Mouse (Mus musculus): Measurements from ENCODE around the gene Ubl7. TPM values are rescaled to one million over a fixed set of nuclear protein-coding genes. Genes with fewer than 3 reads are reported as not detected.

Ubl7 gene
- polyA plus RNA-seq, 1 experiment from 2014 or later = 181 TPM

DNA sequence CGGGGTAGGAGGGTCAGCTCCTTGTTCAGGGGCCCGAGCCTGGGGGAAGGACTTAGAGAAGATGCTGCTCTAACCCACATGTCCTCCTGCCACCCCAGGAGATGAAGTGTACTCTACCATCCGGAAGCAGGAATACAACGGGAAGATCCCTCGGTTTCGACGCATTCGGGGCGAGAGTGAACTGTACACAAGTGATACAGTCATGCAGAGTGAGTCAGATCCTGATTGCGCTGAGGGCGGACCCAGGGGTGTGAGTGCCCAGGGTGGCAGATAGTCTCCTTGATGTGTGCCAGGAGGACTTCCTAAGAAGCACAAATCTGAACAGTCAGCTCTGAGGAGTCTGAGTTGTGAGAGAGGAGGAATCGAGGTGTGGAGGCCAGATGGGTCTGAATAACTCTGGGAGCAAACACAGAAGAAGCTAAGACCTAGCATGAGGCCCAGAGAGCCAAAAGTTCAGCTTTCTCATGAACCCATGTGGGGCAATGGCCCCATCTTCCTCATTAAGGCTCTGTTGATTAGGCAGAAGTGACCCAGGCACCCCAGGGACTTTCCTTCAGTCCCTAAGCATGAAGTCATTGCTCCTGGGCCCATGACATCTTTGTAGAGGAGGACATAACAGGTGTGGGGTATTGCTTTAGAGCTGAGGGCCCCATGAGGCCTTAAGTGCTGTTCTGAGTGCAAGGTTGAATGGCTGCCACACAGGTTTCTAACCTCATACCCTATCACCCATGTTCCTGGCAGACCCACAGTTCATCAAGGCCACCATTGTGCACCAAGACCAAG, 44.4 kb downstream of the Ubl7 start:
- Histone ChIP-seq H3K4me2 (no peak overlapping the region), H3K36me3 (replicated peaks) (peaks cover 13% of the 10 kb centered on the region; the same call in 1 of the 2 replicates), H3K27me3 (replicated peaks) (no peaks in the 10 kb centered on the region), H3K4me1 (peaks cover 17% of the 10 kb centered on the region), H3K9ac (no peak overlapping the region), H3K27ac (no peak overlapping the region), H3K4me3 (no peak overlapping the region), H3K9me3 (no peaks in the 10 kb centered on the region)
- WGBS = 89% methylated on average over 12 of the region's 12 CpGs
- no peak for ATAC-seq (replicated peaks)

DNA sequence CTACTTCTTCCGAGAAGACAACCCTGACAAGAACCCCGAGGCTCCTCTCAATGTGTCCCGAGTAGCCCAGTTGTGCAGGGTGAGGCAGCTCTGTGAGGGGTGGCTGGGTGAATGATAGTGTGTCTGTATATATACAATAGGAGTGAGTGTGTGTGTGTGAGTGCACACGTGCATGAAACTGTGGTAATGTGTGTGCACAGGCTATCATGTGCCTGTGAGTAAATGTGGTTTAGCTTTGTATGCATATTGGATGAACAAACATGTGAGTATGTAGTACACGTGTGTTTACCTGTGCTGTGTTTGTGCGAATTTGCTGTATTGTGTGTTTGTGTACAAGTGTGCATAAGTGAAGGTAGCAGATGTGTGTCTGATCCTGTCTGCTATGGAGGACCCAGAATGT, 45.0 kb downstream of the Ubl7 start:
- Histone ChIP-seq H3K9ac (no peak overlapping the region), H3K4me1 (peaks cover 11% of the 10 kb centered on the region; the same call in 1 of the 2 replicates), H3K9me3 (no peaks in the 10 kb centered on the region), H3K27ac (no peak overlapping the region), H3K27me3 (replicated peaks) (no peaks in the 10 kb centered on the region), H3K4me2 (no peak overlapping the region), H3K36me3 (replicated peaks) (peaks cover 17% of the 10 kb centered on the region; the same call in 1 of the 2 replicates), H3K4me3 (no peak overlapping the region)
- no peak for ATAC-seq (replicated peaks)
- 89% methylated on average over 6 of the region's 6 CpGs for WGBS

DNA sequence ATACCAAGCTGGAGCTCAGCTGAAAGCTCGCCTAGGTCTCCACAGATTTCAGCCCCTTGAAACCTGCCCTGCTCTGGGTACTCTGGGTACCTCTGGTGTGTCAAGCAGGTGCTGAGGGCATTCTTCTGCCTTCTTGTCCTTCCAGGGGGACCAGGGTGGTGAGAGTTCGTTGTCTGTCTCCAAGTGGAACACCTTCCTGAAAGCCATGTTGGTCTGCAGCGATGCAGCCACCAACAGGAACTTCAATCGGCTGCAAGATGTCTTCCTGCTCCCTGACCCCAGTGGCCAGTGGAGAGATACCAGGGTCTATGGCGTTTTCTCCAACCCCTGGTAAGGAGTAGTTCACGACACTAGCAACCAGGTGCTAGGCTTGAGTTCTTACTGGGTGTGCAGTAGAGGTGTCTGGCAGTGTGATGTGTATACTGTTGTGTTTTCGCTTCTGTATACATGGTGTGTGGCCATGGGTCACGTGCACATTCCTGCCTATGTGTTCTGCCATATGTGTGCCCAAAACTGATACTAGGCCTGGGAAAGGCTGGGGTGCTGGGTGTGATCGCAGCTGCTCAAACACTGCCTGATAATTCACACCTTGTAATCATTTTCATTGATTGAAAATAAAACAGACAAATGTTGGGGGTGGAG, 45.5 kb downstream of the Ubl7 start:
- H3K27ac ChIP-seq = no peak overlapping the region
- H3K4me1 ChIP-seq = peaks cover 7% of the 10 kb centered on the region; the same call in 1 of the 2 replicates
- H3K9me3 ChIP-seq = no peaks in the 10 kb centered on the region
- no peak for ATAC-seq (replicated peaks)
- no peak overlapping the region for H3K4me3 ChIP-seq
- WGBS = 88% methylated on average over 9 of the region's 9 CpGs
- peaks cover 22% of the 10 kb centered on the region; the same call in 1 of the 2 replicates for H3K36me3 ChIP-seq (replicated peaks)
- no peak overlapping the region for H3K4me2 ChIP-seq
- H3K9ac ChIP-seq = no peak overlapping the region
- H3K27me3 ChIP-seq (replicated peaks) = no peaks in the 10 kb centered on the region

DNA sequence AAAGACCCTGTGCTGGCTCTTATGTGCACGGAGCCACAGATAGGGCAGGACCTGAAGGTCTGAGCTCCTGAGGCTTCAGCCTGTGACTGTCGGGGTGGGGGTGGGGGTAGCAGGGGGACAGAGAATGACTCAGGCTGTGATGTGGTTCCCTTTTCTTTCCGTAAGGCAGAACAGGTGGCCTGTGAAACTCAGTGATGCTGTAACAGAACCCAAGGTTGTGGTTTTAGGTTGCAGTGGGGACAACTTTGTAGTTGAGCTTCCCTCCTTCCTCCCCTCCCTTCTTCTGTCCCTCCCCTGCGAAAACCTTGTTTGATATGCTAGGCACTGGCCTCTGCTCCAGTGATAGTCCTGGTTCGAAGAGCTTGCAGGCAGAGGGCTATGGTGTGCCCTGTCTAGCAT, 46.1 kb downstream of the Ubl7 start:
- Histone ChIP-seq H3K36me3 (replicated peaks) (peaks cover 24% of the 10 kb centered on the region; the same call in 1 of the 2 replicates), H3K9me3 (no peaks in the 10 kb centered on the region), H3K4me1 (peaks cover 4% of the 10 kb centered on the region; the same call in 1 of the 2 replicates), H3K4me3 (no peak overlapping the region), H3K27me3 (replicated peaks) (no peaks in the 10 kb centered on the region), H3K27ac (no peak overlapping the region), H3K4me2 (no peak overlapping the region), H3K9ac (no peak overlapping the region)
- WGBS = 86% methylated on average over 5 of the region's 5 CpGs
- no peak for ATAC-seq (replicated peaks)

DNA sequence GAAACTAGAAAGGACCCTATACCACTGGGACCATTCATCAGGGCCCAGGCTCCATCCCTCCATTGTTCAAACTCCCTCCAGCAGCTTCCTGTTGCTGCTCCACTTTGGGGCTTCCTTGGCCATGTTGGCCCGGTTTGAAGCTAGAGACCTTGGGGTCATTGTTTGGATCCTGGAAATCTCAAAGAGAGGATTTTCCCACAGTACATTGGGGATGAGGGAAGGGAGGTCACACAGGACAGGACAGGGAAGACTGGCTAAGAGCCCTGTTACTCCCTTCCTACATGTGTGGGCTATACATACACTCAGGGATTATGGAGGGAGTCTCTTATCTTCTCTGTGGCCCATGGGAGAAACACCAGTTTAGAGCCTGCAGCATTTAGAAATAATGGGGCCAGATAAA, 47.8 kb downstream of the Ubl7 start:
- no peaks in the 10 kb centered on the region for H3K9me3 ChIP-seq
- no peaks in the 10 kb centered on the region for H3K4me1 ChIP-seq
- no peak overlapping the region for H3K27ac ChIP-seq
- H3K36me3 ChIP-seq (replicated peaks) = peaks cover 24% of the 10 kb centered on the region; the same call in 1 of the 2 replicates
- WGBS = 66% methylated on average over 1 of the region's 1 CpGs
- no peak overlapping the region for H3K4me3 ChIP-seq
- H3K9ac ChIP-seq = no peak overlapping the region
- no peak for ATAC-seq (replicated peaks)
- H3K27me3 ChIP-seq (replicated peaks) = no peaks in the 10 kb centered on the region
- no peak overlapping the region for H3K4me2 ChIP-seq

DNA sequence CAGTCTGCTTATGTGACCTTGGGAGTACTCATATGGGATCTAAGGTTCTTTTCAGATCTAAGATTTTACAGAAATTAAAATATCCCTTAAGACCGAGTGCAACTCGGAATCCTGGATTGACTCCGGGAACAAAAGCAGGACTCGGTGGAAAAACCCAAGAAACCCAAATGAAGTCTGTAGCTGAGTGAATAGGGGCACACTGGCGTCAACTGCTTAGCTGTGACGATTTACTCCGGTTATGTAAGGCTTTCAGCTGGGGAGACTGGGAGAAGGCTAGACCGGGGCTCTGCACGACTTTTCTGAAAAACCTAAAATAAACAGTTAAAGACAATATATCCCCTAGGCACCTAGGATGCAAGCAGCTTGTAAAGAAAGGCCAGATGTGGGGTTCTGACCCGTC, 48.6 kb downstream of the Ubl7 start:
- Histone ChIP-seq H3K4me3 (no peak overlapping the region), H3K4me2 (no peak overlapping the region), H3K27me3 (replicated peaks) (no peaks in the 10 kb centered on the region), H3K36me3 (replicated peaks) (peaks cover 24% of the 10 kb centered on the region; the same call in 1 of the 2 replicates), H3K4me1 (no peaks in the 10 kb centered on the region), H3K9ac (no peak overlapping the region), H3K27ac (no peak overlapping the region), H3K9me3 (no peaks in the 10 kb centered on the region)
- no peak for ATAC-seq (replicated peaks)
- WGBS = 77% methylated on average over 10 of the region's 10 CpGs

DNA sequence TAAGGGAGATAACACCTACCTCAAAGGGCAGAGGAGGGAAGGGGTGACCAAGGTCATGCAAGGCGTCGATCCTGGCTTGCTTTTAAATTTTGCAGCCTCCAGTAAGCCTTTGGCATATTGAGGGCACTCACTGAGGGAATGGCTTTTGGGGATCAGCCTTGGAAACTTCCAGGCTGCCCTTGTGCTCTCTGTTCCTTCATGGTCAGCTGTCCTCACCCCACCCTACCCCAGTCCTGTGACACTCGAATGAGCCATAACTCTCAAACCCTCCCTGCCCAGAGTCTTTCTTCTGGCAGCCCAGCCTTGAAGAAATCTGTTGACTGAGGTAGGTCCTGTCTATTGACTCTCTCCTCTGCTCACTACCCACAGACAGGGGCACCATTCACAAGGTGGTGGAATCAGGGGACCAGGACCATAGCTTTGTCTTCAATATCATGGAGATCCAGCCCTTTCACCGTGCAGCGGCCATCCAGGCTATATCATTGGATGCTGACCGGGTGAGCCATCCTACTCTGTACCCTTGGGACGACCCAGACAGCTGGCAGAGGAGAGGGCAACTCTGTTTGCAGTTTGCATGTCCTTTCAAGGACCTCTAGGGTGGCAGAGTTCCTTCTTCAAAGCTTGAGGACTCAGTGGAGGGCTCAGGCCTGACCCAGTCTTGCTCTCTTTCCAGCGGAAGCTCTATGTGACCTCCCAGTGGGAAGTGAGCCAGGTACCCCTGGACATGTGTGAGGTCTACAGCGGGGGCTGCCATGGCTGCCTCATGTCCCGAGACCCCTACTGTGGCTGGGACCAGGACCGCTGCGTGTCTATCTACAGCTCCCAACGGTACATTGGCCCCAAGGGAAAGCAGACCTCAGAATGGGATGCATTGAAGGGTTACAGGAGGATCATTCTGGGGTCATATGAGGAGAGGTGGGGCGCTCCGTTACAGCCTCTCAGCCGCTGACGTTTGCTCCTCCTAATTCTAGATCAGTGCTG, 49.4 kb downstream of the Ubl7 start:
- Histone ChIP-seq H3K36me3 (replicated peaks) (peaks cover 22% of the 10 kb centered on the region; the same call in 1 of the 2 replicates), H3K9ac (no peak overlapping the region), H3K4me3 (no peak overlapping the region), H3K4me2 (no peak overlapping the region), H3K9me3 (no peaks in the 10 kb centered on the region), H3K27me3 (replicated peaks) (no peaks in the 10 kb centered on the region), H3K4me1 (no peaks in the 10 kb centered on the region), H3K27ac (no peak overlapping the region)
- WGBS = 89% methylated on average over 17 of the region's 17 CpGs
- ATAC-seq (replicated peaks) = no peak

DNA sequence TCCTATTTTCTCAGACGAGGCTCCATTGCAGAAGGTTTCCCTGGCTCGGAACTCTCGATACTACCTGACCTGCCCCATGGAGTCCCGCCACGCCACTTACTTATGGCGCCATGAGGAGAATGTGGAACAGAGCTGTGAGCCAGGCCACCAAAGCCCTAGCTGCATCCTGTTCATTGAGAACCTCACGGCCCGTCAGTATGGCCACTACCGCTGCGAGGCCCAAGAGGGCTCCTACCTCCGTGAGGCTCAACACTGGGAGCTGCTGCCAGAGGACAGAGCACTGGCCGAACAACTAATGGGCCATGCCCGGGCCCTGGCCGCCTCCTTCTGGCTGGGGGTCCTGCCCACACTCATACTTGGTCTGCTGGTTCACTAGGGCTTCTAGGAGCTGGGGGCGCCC, 50.4 kb downstream of the Ubl7 start:
- Histone ChIP-seq H3K9ac (no peak overlapping the region), H3K27ac (no peak overlapping the region)

DNA sequence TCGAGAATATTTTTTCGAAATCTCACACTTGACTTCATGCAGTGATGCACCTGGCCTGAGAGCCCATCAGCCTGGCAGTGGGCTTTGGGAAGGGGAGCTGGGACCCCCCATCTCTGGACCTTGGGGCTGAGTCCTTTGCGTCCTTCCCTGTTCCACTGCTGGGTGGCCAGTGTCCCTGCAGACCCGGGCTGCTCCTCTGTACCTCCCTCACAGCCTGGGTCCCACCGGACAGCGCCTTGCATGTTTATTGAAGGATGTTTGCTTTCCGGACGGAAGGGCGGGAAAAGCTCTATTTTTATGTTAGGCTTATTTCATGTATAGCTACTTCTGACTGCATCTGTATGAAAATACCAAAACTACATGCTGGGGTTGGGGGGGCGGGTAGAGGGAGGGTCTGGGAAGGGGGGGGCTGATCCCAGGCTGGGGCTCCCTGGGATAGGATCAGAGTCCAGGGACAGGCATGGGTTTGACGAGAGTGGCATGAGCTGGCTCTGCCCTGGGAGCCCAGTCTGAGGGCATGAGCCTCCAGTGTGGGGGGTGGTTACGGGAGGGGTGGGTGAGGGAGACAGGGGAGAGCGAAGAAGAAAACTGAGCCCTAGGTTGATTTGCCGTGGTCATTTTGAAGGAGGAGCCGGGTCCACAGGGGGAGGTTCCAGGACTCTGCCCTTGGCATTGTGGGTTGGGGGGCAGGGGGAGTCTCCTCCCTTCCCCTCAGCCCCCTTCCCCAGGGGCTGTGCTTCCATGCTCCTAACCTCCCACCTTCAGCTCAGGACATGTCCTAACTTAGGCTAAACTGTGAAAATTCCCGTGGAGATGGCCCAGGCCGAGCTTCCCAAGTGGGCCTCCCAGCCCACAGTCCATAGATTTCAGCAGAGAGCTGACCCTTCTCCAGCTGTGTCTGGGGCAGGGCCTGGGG, 51.3 kb downstream of the Ubl7 start:
- Histone ChIP-seq H3K36me3 (replicated peaks) (peaks cover 11% of the 10 kb centered on the region; the same call in 1 of the 2 replicates), H3K4me1 (no peaks in the 10 kb centered on the region), H3K9me3 (no peaks in the 10 kb centered on the region), H3K27me3 (replicated peaks) (no peaks in the 10 kb centered on the region), H3K4me2 (no peak overlapping the region), H3K27ac (no peak overlapping the region), H3K9ac (no peak overlapping the region), H3K4me3 (no peak overlapping the region)
- 68% methylated on average over 17 of the region's 17 CpGs for WGBS
- no peak for ATAC-seq (replicated peaks)

More for the DNA sequence above, 50.4 kb downstream of the Ubl7 start:
- no peaks in the 10 kb centered on the region for H3K4me1 ChIP-seq
- no peak for ATAC-seq (replicated peaks)
- H3K36me3 ChIP-seq (replicated peaks) = peaks cover 15% of the 10 kb centered on the region; the same call in 1 of the 2 replicates
- H3K9me3 ChIP-seq = no peaks in the 10 kb centered on the region
- H3K27me3 ChIP-seq (replicated peaks) = no peaks in the 10 kb centered on the region
- 83% methylated on average over 15 of the region's 15 CpGs for WGBS
- H3K4me3 ChIP-seq = no peak overlapping the region
- no peak overlapping the region for H3K4me2 ChIP-seq

DNA sequence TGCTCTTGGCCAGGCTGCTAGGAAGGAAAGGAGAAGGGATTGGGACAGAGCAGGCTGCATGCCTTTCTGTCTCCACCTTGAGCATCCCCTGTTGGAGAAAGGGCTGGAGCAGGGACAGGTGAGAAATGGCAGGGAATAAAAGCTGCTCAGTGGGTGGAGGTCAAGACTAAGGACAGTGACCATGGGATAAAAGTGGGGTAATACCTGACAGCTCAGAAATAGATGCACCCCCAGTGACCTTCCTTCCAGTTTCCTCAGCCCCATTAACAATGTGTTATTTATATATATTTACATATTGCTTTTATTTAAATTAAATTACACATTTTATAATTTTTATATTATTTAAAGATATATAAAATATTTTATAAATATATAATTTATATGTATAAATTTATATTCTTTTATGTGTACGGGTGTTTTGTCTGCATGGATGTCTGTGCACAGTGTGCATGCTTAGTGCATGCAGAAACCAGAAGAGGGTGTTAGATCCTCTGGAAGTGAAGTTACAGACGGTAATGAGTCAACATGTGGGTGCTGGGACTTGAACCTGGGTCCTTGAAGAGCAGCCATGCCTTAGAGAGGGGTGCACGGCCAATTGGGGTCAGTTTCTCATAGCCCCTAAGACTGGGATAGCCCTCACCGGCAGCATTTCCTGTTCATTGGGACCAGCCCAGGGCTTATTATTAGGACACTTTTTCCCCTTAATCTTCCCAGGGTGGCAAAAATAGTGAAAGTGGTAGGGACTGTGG, 52.6 kb downstream of the Ubl7 start:
- no peak for ATAC-seq (replicated peaks)
- H3K27me3 ChIP-seq (replicated peaks) = no peaks in the 10 kb centered on the region
- WGBS = 91% methylated on average over 4 of the region's 4 CpGs

More for the DNA sequence above, 52.6 kb downstream of the Ubl7 start:
- no peak overlapping the region for H3K4me2 ChIP-seq
- H3K9ac ChIP-seq = no peak overlapping the region
- H3K27ac ChIP-seq = no peak overlapping the region
- no peaks in the 10 kb centered on the region for H3K4me1 ChIP-seq
- H3K36me3 ChIP-seq (replicated peaks) = peaks cover 11% of the 10 kb centered on the region; the same call in 1 of the 2 replicates
- H3K4me3 ChIP-seq = no peak overlapping the region
- H3K9me3 ChIP-seq = no peaks in the 10 kb centered on the region

All from midbrain, embryonic 15.5 days (tissue).